Mouse (Mus musculus) CH12.LX (cell line): ENCODE measurements around the gene Tmem63c.

ENCODE experiments used
- BHLHE40 ChIP-seq: IDR thresholded peaks from 2 replicates; pipeline ENCODE4 v1.6.1; 2011; ENCODE audit warnings: mild to moderate bottlenecking, low read depth, low read length, improper control_type of control experiment
- CTCF ChIP-seq, 2 experiments: IDR thresholded peaks in 1 of 2; conservative IDR thresholded peaks in 1 of 2; 2 replicates each; pipeline ENCODE4 v1.5.1; 2011 to 2012; ENCODE audit warnings: low read depth in 2 of 2, low read length in 2 of 2, improper control_type of control experiment in 1 of 2, inconsistent platforms in 1 of 2, mild to moderate bottlenecking in 1 of 2, moderate library complexity in 1 of 2
- EP300 ChIP-seq: IDR thresholded peaks from 2 replicates; pipeline ENCODE4 v1.6.1; 2011; ENCODE audit warnings: low read length, improper control_type of control experiment
- MAFK ChIP-seq: IDR thresholded peaks from 2 replicates; pipeline ENCODE4 v1.6.1; 2011; ENCODE audit warnings: low read length, improper control_type of control experiment; ENCODE audit not compliant: insufficient replicate concordance
- POLR2A ChIP-seq: IDR thresholded peaks from 2 replicates; pipeline ENCODE4 v1.6.1; 2011; ENCODE audit warnings: low read depth, mild to moderate bottlenecking, improper control_type of control experiment, low read length
- POLR2AphosphoS2 ChIP-seq: IDR thresholded peaks from 2 replicates; pipeline ENCODE4 v1.6.1; 2011; ENCODE audit warnings: low read depth, low read length, improper control_type of control experiment
- USF2 ChIP-seq: conservative IDR thresholded peaks from 2 replicates; pipeline ENCODE4 v1.6.1; 2011; ENCODE audit warnings: low read depth, low read length, improper control_type of control experiment

- TF ChIP-seq POLR2A = no peak
- TF ChIP-seq CTCF (conservative IDR thresholded peaks at IDR 0.05 in 1 of 2, IDR thresholded peaks at IDR 0.05 in 1 of 2; ENCODE audit: low read depth in 2 of 2, low read length in 2 of 2) = no peak
- no peak for TF ChIP-seq EP300
- no peak for TF ChIP-seq USF2
- no peak for TF ChIP-seq BHLHE40
- TF ChIP-seq POLR2AphosphoS2 = no peak
- no peak for TF ChIP-seq MAFK
Observed at GRCm38 (mm10) chr12:87026109-87026870, 5.2 kb downstream of the Tmem63c start.
